Mouse (Mus musculus): ENCODE measurements around the gene Cdk19. TPM values are rescaled to one million over a fixed set of nuclear protein-coding genes. Genes with fewer than 3 reads are reported as not detected.
A peak's percentile ranks its signal among the peaks of the same experiment; 100 is the strongest.

Gene Cdk19
- total and polyA plus RNA-seq, 3 experiments, result 3.3 to 4.7 (median 4.0) TPM

GRCm38 (mm10) chr10:40524032-40524806 lies 184.9 kb downstream of the Cdk19 start:
- DNase-seq (ENCODE audit: extremely low read depth), result no peak
- dilution Hi-C loops (cut with MboI; ENCODE audit: extremely low pct_ligation_motif_present, extremely low pct_unique_long_range_greater_than_20kb, low sequenced_read_pairs), result no loop called here

GRCm38 (mm10) chr10:40524991-40525390 lies 185.6 kb downstream of the Cdk19 start:
- dilution Hi-C loops (cut with MboI; ENCODE audit: extremely low pct_ligation_motif_present, extremely low pct_unique_long_range_greater_than_20kb, low sequenced_read_pairs) (no loop called here), in situ Hi-C loops (cut with MboI; ENCODE audit: low pct_ligation_motif_present, low pct_unique_long_range_greater_than_20kb, low sequenced_read_pairs) (loop anchor here (5.0 to 25.0 kb wide), 3 partner anchors 163 to 470 kb away; partner anchors contain the start of gene Gtf3c6)
- Histone ChIP-seq H3K9me3 (replicated peaks; ENCODE audit: low read length) (no peaks in the 10 kb centered on the region), H3K4me2 (ENCODE audit: insufficient read depth, low read depth, poor library complexity, severe bottlenecking) (peak overlapping the region; percentile 59; the same call in 1 of the 2 replicates), H3K36me3 (replicated peaks in 1 of 2; ENCODE audit: control insufficient read depth in 1 of 2, insufficient read depth in 1 of 2, low read length in 1 of 2) (no peaks in the 10 kb centered on the region), H3K79me2 (replicated peaks; ENCODE audit: control insufficient read depth, extremely low read depth, insufficient read depth, poor library complexity, severe bottlenecking) (no peaks in the 10 kb centered on the region), H3K27ac (ENCODE audit: insufficient read depth, low read depth) (no peak overlapping the region), H3K27me3 (replicated peaks) (no peaks in the 10 kb centered on the region), H3K4me1 (ENCODE audit: control insufficient read depth in 1 of 2, insufficient read depth in 2 of 2) (peaks cover 6 to 39% of the 10 kb centered on the region in 2 experiments), H3K4me3 (replicated peaks in 1 of 3; ENCODE audit: low read depth in 2 of 3, low read length in 2 of 3, poor library complexity in 1 of 3) (no peak overlapping the region), H3K9ac (ENCODE audit: insufficient read depth, low read depth) (no peak overlapping the region)
- peak; percentile 47 to 84; a peak in 3 of 4 replicates for TF ChIP-seq CTCF (conservative IDR thresholded peaks at IDR 0.05 in 1 of 2, IDR thresholded peaks at IDR 0.05 in 1 of 2; ENCODE audit: low read depth in 2 of 2, low read length in 2 of 2)
- peak; percentile 74 for TF ChIP-seq SMC3 (IDR thresholded peaks at IDR 0.05; ENCODE audit: low read depth, low read length)
- no peak for TF ChIP-seq POLR2A (IDR thresholded peaks at IDR 0.05; ENCODE audit: low read depth, low read length)
- peak; percentile 91 for TF ChIP-seq RAD21 (IDR thresholded peaks at IDR 0.05; ENCODE audit: low read depth, low read length)
- no peak for TF ChIP-seq NELFE (IDR thresholded peaks at IDR 0.05; ENCODE audit: low read depth, low read length)
- peak; percentile 65 for DNase-seq (ENCODE audit: extremely low read depth)

More at GRCm38 (mm10) chr10:40524032-40524806, 184.9 kb downstream of the Cdk19 start:
- H3K4me2 ChIP-seq (ENCODE audit: insufficient read depth, low read depth, poor library complexity, severe bottlenecking), result no peak overlapping the region
- in situ Hi-C loops (cut with MboI; ENCODE audit: low pct_ligation_motif_present, low pct_unique_long_range_greater_than_20kb, low sequenced_read_pairs), result loop anchor here (10.0 to 25.0 kb wide), 2 partner anchors 162 to 469 kb away; no protein-coding TSS in a partner anchor
- no peaks in the 10 kb centered on the region for H3K79me2 ChIP-seq (replicated peaks; ENCODE audit: control insufficient read depth, extremely low read depth, insufficient read depth, poor library complexity, severe bottlenecking)
- peaks cover 6 to 39% of the 10 kb centered on the region in 2 experiments for H3K4me1 ChIP-seq (ENCODE audit: control insufficient read depth in 1 of 2, insufficient read depth in 2 of 2)
- no peak overlapping the region for H3K27ac ChIP-seq (ENCODE audit: insufficient read depth, low read depth)
- H3K27me3 ChIP-seq (replicated peaks), result no peaks in the 10 kb centered on the region
- no peaks in the 10 kb centered on the region for H3K36me3 ChIP-seq (replicated peaks in 1 of 2; ENCODE audit: control insufficient read depth in 1 of 2, insufficient read depth in 1 of 2, low read length in 1 of 2)
- TF ChIP-seq SIN3A (IDR thresholded peaks at IDR 0.05; ENCODE audit: low read length) (no peak), GABPA (IDR thresholded peaks at IDR 0.05; ENCODE audit: insufficient replicate concordance, low read depth, low read length) (no peak), MEF2A (IDR thresholded peaks at IDR 0.05; ENCODE audit: borderline replicate concordance, low read depth, low read length) (no peak), CTCF (conservative IDR thresholded peaks at IDR 0.05 in 1 of 2, IDR thresholded peaks at IDR 0.05 in 1 of 2; ENCODE audit: low read depth in 2 of 2, low read length in 2 of 2) (no peak), ZMIZ1 (IDR thresholded peaks at IDR 0.05; ENCODE audit: low read depth, low read length) (no peak), KAT2A (IDR thresholded peaks at IDR 0.05; ENCODE audit: insufficient replicate concordance, low read length) (no peak), RCOR1 (conservative IDR thresholded peaks at IDR 0.05; ENCODE audit: low read depth, low read length) (no peak), NRF1 (IDR thresholded peaks at IDR 0.05; ENCODE audit: low read depth, low read length) (no peak), PAX5 (IDR thresholded peaks at IDR 0.05; ENCODE audit: low read length) (no peak), USF1 (IDR thresholded peaks at IDR 0.05; ENCODE audit: low read depth, low read length) (no peak), TBP (conservative IDR thresholded peaks at IDR 0.05; ENCODE audit: low read depth, low read length) (no peak), MAX (IDR thresholded peaks at IDR 0.05; ENCODE audit: low read length) (no peak), SMC3 (IDR thresholded peaks at IDR 0.05; ENCODE audit: low read depth, low read length) (no peak), ZNF384 (IDR thresholded peaks at IDR 0.05; ENCODE audit: low read depth, low read length) (no peak)
- H3K4me3 ChIP-seq (replicated peaks in 1 of 3; ENCODE audit: low read depth in 2 of 3, low read length in 2 of 3, poor library complexity in 1 of 3), result no peak overlapping the region
- H3K9ac ChIP-seq (ENCODE audit: insufficient read depth, low read depth), result no peak overlapping the region
- no peaks in the 10 kb centered on the region for H3K9me3 ChIP-seq (replicated peaks; ENCODE audit: low read length)

All from CH12.LX (cell line).